Mouse (Mus musculus) limb, embryonic 11.5 days (tissue): ENCODE measurements around the gene Vti1b. TPM values are rescaled to one million over a fixed set of nuclear protein-coding genes. Genes with fewer than 3 reads are reported as not detected.
"Not testable (repeated sequence)": the region's sequence is repeated elsewhere in the genome, so short reads cannot be mapped to it uniquely, and the experiment has no call there.

Source experiments
- ATAC-seq: fragments of 200-750 bp; cut with Nextera tagmentation; 2 replicates; pipeline ENCODE4 v1.8.0; 2017; ENCODE audit warnings: low read depth; ENCODE audit not compliant: insufficient number of reproducible peaks, low FRiP score, low TSS enrichment
- DNase-seq: peaks from one replicate; pipeline ENCODE4 v3.0.0-alpha.2; 2015; ENCODE audit warnings: low spot score
- H3K27ac ChIP-seq: fragments of 300-500 bp; sonication (generic); replicated peaks from 2 replicates; pipeline ENCODE4 v1.5.1; 2014; ENCODE audit warnings: low read depth, mild to moderate bottlenecking, low read length
- H3K27me3 ChIP-seq: fragments of 300-500 bp; sonication (generic); 2 replicates; pipeline ENCODE4 v1.6.1; 2014; ENCODE audit warnings: mild to moderate bottlenecking, low read length, mixed read lengths; ENCODE audit not compliant: control insufficient read depth, insufficient read depth
- H3K36me3 ChIP-seq: fragments of 300-500 bp; sonication (generic); 2 replicates; pipeline ENCODE4 v1.6.1; 2014; ENCODE audit warnings: mild to moderate bottlenecking, low read length, moderate library complexity, mixed read lengths; ENCODE audit not compliant: control insufficient read depth, insufficient read depth
- H3K4me1 ChIP-seq: fragments of 300-500 bp; sonication (generic); 2 replicates; pipeline ENCODE4 v1.6.1; 2014; ENCODE audit warnings: low read length, mixed read lengths; ENCODE audit not compliant: control insufficient read depth, insufficient read depth
- H3K4me2 ChIP-seq: fragments of 300-500 bp; sonication (generic); 2 replicates; pipeline ENCODE4 v1.6.1; 2014; ENCODE audit warnings: low read depth, mild to moderate bottlenecking, moderate library complexity; ENCODE audit not compliant: severe bottlenecking
- H3K4me3 ChIP-seq: fragments of 300-500 bp; sonication (generic); 2 replicates; pipeline ENCODE4 v1.5.1; 2014; ENCODE audit warnings: low read depth, low read length
- H3K9ac ChIP-seq: fragments of 300-500 bp; sonication (generic); 2 replicates; pipeline ENCODE4 v1.6.1; 2014; ENCODE audit warnings: mild to moderate bottlenecking, low read length
- H3K9me3 ChIP-seq: fragments of 300-500 bp; sonication (generic); 2 replicates; pipeline ENCODE4 v1.6.1; 2016; ENCODE audit warnings: low read length; ENCODE audit not compliant: control insufficient read depth
- WGBS: fragments of 180-500 bp; shearing (Covaris S2); extraction: QIAGEN DNeasy Blood & Tissue Kit; methylation state at CpG from one replicate; pipeline ENCODE4 v1.1.7; 2014; 5-methylcytosine and 5-hydroxymethylcytosine counted together
- polyA plus RNA-seq: library from polyadenylated mRNA; unstranded; fragments of >200 nt; fragmentation: Nextera tagmentation; extraction: Ambion mirVana; gene quantifications from 2 replicates; pipeline ENCODE4 v1.2.1, GENCODE M21; 2014

Vti1b gene
- polyA plus RNA-seq, 1 experiment from 2014 or later, result 89.1 TPM

GRCm38 (mm10) chr12:79191701-79192100 is 19.2 kb upstream of the Vti1b start:
- H3K9ac ChIP-seq, result peak overlapping the region; percentile 59
- peaks cover 2% of the 10 kb centered on the region; the same call in 1 of the 2 replicates for H3K36me3 ChIP-seq
- no peaks in the 10 kb centered on the region for H3K27me3 ChIP-seq
- peak overlapping the region; percentile 82 for H3K4me2 ChIP-seq
- no peaks in the 10 kb centered on the region for H3K9me3 ChIP-seq
- WGBS, result 5% methylated on average over 14 of the region's 14 CpGs
- no peak overlapping the region for H3K27ac ChIP-seq
- peak; percentile 88 for DNase-seq
- peaks cover 7% of the 10 kb centered on the region for H3K4me1 ChIP-seq
- peak overlapping the region; percentile 70 for H3K4me3 ChIP-seq
- peak; percentile 89 for ATAC-seq

- under 1% methylated on average over 18 of the region's 18 CpGs for WGBS
- peak; percentile 86 for ATAC-seq
- peak; percentile 70 for DNase-seq
- peak overlapping the region; percentile 82 for H3K4me2 ChIP-seq
- H3K36me3 ChIP-seq, result peaks cover 2% of the 10 kb centered on the region; the same call in 1 of the 2 replicates
- H3K9ac ChIP-seq, result peak overlapping the region; percentile 59
- H3K9me3 ChIP-seq, result no peaks in the 10 kb centered on the region
- peak overlapping the region; percentile 70 for H3K4me3 ChIP-seq
- H3K4me1 ChIP-seq, result peaks cover 7% of the 10 kb centered on the region
- H3K27me3 ChIP-seq, result no peaks in the 10 kb centered on the region
- H3K27ac ChIP-seq, result no peak overlapping the region
Observed at GRCm38 (mm10) chr12:79190931-79191673, 18.6 kb upstream of the Vti1b start.

- H3K9ac ChIP-seq, H3K4me1 ChIP-seq, H3K27ac ChIP-seq, ATAC-seq, H3K9me3 ChIP-seq, DNase-seq, H3K27me3 ChIP-seq, H3K4me3 ChIP-seq, H3K4me2 ChIP-seq: not testable (repeated sequence)
- peaks cover 24% of the 10 kb centered on the region for H3K36me3 ChIP-seq
- 93% methylated on average over 5 of the region's 6 CpGs for WGBS
Observed at GRCm38 (mm10) chr12:79185160-79185559, 12.7 kb upstream of the Vti1b start.

- WGBS, result 94% methylated on average over 5 of the region's 5 CpGs
- H3K9me3 ChIP-seq, result no peaks in the 10 kb centered on the region
- H3K27me3 ChIP-seq, result no peaks in the 10 kb centered on the region
- H3K4me1 ChIP-seq, result peaks cover 5% of the 10 kb centered on the region
- ATAC-seq (no peak), DNase-seq (no peak)
- H3K4me2 ChIP-seq, result no peak overlapping the region
- no peak overlapping the region for H3K9ac ChIP-seq
- H3K4me3 ChIP-seq, result no peak overlapping the region
- H3K36me3 ChIP-seq, result peaks cover 7% of the 10 kb centered on the region; the same call in 1 of the 2 replicates
- no peak overlapping the region for H3K27ac ChIP-seq
Observed at GRCm38 (mm10) chr12:79175998-79176397, 3.5 kb upstream of the Vti1b start.

- no peak overlapping the region for H3K27ac ChIP-seq
- no peak overlapping the region for H3K9ac ChIP-seq
- peaks cover 5% of the 10 kb centered on the region; the same call in 1 of the 2 replicates for H3K36me3 ChIP-seq
Observed at GRCm38 (mm10) chr12:79173721-79174120, 1.3 kb upstream of the Vti1b start.

GRCm38 (mm10) chr12:79171269-79171995 is 1.0 kb downstream of the Vti1b start:
- DNase-seq (no peak), ATAC-seq (no peak)
- Histone ChIP-seq H3K36me3 (peaks cover 5% of the 10 kb centered on the region; the same call in 1 of the 2 replicates), H3K4me1 (peaks cover 5% of the 10 kb centered on the region), H3K4me3 (peak overlapping the region; percentile 76), H3K27me3 (no peaks in the 10 kb centered on the region), H3K27ac (no peak overlapping the region; the same call in 1 of the 2 replicates), H3K9me3 (no peaks in the 10 kb centered on the region), H3K4me2 (peak overlapping the region; percentile 45), H3K9ac (peak overlapping the region; percentile 88)
- WGBS, result 36% methylated on average over 12 of the region's 12 CpGs

More at GRCm38 (mm10) chr12:79173721-79174120, 1.3 kb upstream of the Vti1b start:
- Histone ChIP-seq H3K27me3 (no peaks in the 10 kb centered on the region), H3K4me1 (peaks cover 5% of the 10 kb centered on the region), H3K4me3 (no peak overlapping the region), H3K4me2 (no peak overlapping the region), H3K9me3 (no peaks in the 10 kb centered on the region)
- DNase-seq, result no peak
- 88% methylated on average over 5 of the region's 5 CpGs for WGBS
- no peak for ATAC-seq

- Histone ChIP-seq H3K9ac (no peak overlapping the region), H3K9me3 (no peaks in the 10 kb centered on the region), H3K27me3 (no peaks in the 10 kb centered on the region), H3K36me3 (peaks cover 5% of the 10 kb centered on the region; the same call in 1 of the 2 replicates), H3K27ac (no peak overlapping the region), H3K4me2 (no peak overlapping the region), H3K4me3 (no peak overlapping the region), H3K4me1 (peaks cover 5% of the 10 kb centered on the region)
- DNase-seq (no peak), ATAC-seq (no peak)
- 73% methylated on average over 3 of the region's 3 CpGs for WGBS
Observed at GRCm38 (mm10) chr12:79170421-79170820, 2.0 kb downstream of the Vti1b start.

GRCm38 (mm10) chr12:79169173-79169572 is 3.3 kb downstream of the Vti1b start:
- Histone ChIP-seq H3K9me3 (no peaks in the 10 kb centered on the region), H3K4me3 (no peak overlapping the region), H3K27ac (no peak overlapping the region), H3K27me3 (no peaks in the 10 kb centered on the region), H3K4me1 (peaks cover 5% of the 10 kb centered on the region), H3K36me3 (0 out of 2 replicates have a peak, but pooled peaks cover 2% of the 10 kb centered on the region), H3K9ac (no peak overlapping the region), H3K4me2 (no peak overlapping the region)
- ATAC-seq (no peak), DNase-seq (no peak)
